Mouse (Mus musculus) liver, embryonic 14.5 days (tissue): ENCODE measurements at regions not wholly inside any gene's neighbourhood (a gene's known extent, or its start where the extent isn't known, plus 50 kb on each side); places are given as distances from the start of the nearest gene placed in this dataset.

Experiments used
- CTCF ChIP-seq: IDR thresholded peaks from 2 replicates; pipeline ENCODE4 v1.5.1; 2016; ENCODE audit warnings: antibody characterized with exemption, low read depth, control low read depth
- EP300 ChIP-seq: IDR thresholded peaks from 2 replicates; pipeline ENCODE4 v1.6.1; 2016; ENCODE audit warnings: antibody characterized with exemption, low read depth

GRCm38 (mm10) chr7:73037638-73038037, 337.7 kb upstream of the Rgma start:
- no peak for TF ChIP-seq CTCF
- no peak for TF ChIP-seq EP300
